Mouse (Mus musculus) megakaryocyte progenitor cell, adult 5-6 weeks (primary cell): ENCODE results near the gene Thrsp. TPM values are rescaled to one million over a fixed set of nuclear protein-coding genes. Genes with fewer than 3 reads are reported as not detected.

Source experiments
- ATAC-seq: replicated peaks from 2 replicates; pipeline ENCODE4 v1.8.0; 2016; ENCODE audit warnings: mild to moderate bottlenecking, moderate TSS enrichment, inconsistent platforms; ENCODE audit not compliant: poor library complexity
- total RNA-seq, 2 experiments: library from RNA; stranded (forward) in 1 of 2; stranded (reverse) in 1 of 2; fragments of 157-497, 149-512 nt in 1 of 2; fragments of 200-1000 nt in 1 of 2; gene quantifications; 2 replicates each; pipeline versions ENCODE4 v1.2.3 to v1.2.4; 2015 to 2017

Gene Thrsp
- total RNA-seq, 2 experiments from 2014 or later, result not detected

DNA sequence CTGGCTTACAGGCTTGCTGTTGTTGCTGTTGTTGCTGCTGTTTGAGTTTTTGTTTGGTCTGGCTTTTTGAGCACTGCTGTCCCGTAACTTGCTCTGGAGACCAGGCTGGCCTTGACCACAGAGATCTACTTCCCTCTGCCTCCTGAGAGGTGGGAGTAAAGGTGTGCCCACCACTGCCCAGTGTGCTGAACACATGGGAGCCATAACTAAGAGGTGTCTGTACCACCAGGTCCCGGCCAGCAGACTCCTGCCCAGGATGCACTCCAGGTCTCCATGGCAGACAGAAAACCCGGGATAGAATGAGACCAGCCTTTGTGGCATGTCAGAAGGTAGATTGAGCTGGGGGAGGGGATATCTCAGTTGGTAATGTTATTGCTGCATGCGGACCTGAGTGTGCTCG lies 1.6 kb upstream of the Thrsp start:
- no peak for ATAC-seq

DNA sequence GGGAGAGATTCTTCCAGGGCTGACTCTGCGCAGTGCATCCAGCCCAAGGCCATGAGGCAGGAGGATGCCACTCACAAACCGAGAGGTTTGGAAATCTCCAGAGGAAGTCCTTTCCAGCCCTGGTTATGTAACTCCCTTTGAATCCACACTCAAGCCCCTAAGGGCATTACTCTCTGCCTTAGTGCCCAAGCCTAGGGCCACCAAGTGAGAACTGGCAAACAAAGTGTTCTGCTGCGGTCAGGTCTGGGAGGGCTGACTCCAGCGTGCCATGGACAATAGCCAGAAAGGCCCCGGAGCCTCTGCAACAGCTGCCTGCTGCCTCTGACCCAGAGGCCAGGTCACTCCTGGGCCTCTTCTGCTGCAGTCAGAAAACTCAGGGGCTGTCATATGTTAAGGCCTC lies 1.2 kb upstream of the Thrsp start:
- ATAC-seq, result peak; percentile 49

DNA sequence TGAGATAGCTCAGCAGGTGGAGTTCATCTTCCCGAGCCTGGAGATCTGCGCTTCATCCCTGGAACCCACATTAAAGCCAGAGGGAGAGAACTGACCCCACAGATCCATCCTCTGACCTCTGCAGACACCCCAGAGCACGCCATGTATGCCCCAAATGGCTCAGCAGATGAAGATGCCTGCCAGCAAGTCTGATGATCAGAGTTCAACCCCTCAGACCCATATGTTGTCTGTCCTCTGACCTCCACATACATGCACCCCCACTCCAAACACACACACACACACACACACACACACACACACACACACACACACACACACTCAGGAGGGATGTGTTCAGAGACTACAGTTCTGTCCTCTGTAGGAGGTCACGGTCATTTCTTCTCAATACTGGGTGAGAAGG lies 1.1 kb downstream of the Thrsp start:
- no peak for ATAC-seq

DNA sequence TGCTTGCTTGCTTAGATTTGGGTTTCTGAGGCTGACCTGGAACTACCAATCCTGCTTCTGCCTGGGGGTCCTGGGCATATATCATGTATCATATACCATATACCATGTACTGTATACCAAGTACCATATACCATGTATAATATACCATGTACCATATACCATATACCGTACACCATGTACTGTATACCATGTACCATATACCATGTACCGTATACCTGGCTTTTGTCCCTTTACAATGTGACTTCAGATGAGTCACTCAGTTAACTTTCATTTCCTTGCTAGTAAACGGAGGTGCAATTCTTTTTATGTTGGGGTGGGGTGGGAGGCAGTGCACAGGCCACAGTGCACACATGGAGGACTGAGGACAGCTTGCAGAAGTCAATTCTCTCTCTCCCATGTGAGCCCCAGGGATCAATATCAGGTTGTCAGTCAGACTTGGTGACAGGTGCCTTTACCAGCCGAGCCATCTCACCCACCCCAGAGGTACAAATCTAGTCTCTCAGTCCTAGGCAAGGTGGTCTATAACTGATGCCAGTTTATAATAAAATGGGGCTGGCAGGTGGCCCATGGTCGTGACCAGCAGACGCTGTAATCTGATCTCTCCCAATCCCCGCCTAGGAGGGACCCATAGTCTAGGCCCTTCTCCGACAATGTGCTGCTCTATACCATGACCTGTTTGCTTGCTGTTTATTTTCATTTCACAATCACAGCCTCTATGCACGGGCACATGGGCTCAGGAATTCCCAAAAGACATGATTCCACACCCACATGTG lies 2.4 kb downstream of the Thrsp start:
- ATAC-seq, result no peak

DNA sequence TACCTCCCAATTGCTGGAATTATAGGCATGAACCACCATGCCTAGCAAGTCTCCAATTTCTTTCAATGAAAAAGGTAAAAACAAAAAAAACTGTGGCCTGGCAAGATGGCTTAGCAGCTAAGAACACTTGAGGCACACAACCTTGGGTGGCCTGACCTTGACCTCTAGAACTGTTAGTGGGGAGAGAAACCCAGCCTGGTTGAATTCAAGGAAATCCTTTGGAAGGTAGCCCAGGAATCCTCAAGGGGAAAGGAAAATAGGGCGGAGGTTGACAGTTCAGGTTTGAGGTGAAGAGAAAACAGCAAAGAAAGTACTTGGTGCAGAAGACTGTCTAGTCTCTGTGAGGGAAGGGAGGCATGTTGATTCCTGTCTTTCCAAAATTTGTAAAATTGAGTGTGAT lies 3.1 kb downstream of the Thrsp start:
- no peak for ATAC-seq

DNA sequence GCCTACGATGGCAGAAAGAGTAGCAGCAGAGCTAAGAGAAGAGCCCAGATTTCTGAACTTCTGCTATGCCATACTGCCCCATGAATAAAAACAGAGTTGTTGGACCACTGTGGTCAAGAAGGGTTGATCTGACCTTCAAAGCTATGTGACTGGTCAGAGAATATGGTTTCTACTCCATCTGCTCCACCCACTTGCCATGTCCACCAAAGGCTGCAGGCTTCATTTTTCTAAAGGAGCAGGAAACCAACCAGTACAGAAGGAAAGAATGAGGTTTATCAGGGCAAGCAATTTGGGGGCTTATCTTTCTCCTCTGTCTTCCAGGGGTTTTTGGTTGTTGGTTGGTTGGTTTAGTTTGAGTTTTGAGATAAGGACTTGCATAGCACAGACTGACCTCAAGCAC lies 3.5 kb downstream of the Thrsp start:
- ATAC-seq, result no peak

DNA sequence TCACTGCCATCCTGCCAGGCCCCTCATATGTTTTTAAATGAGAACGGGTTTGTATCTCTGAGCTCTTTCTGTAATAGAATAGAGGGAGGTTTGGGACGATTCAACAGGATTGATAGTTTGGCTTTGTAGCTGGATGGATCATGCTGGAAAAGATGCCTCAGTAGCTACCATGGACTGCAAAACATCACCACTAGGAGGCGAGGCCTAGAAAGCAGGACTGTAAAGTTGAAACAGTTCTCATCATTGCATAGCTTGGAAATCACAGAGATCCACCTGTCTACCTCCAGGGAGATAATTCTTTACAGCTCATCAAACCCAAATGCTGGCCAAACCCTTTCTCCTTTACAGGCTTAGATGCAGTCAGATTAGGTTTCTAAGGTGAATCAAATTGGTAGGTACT lies 6.0 kb downstream of the Thrsp start:
- ATAC-seq, result peak; percentile 58; the same call in 1 of the 2 replicates

DNA sequence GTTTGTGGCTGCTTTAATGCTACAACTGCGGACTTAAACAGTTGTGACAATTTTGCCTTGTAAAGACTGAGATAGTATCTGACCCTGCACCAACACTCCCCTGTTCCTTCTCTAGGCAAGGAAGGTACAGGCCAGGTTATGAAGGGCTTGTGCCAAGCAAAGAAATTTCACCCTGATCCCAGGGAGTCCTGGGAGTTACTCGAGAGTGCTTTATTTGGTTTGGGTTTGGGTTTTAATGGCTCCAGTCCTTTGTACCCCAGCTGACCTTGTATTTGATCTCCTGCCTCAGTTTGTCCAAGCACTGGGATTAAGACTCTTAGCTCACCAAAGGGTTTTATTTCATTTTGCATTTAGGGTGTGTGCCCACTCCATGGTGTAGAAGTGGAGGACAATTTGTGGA lies 6.4 kb downstream of the Thrsp start:
- ATAC-seq, result no peak

DNA sequence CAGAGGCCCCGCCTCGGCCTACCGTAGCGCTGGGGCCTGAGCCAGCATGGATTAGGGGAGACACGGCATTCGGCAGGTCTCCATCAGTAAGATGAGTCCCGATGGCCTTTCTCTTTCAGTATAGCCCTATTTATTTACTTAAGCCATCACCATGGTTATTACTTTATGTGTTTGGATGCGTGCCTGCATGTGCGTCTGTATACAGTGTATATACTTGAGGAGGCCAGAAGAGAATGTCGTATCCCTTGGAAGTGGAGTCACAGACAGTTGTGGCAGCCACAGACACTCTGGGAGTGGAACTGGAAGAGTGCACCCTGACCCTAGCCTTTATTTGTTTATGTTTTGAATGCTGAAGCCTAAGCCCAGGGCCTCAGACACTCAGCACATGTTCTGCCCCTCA lies 10.4 kb downstream of the Thrsp start:
- ATAC-seq, result no peak

DNA sequence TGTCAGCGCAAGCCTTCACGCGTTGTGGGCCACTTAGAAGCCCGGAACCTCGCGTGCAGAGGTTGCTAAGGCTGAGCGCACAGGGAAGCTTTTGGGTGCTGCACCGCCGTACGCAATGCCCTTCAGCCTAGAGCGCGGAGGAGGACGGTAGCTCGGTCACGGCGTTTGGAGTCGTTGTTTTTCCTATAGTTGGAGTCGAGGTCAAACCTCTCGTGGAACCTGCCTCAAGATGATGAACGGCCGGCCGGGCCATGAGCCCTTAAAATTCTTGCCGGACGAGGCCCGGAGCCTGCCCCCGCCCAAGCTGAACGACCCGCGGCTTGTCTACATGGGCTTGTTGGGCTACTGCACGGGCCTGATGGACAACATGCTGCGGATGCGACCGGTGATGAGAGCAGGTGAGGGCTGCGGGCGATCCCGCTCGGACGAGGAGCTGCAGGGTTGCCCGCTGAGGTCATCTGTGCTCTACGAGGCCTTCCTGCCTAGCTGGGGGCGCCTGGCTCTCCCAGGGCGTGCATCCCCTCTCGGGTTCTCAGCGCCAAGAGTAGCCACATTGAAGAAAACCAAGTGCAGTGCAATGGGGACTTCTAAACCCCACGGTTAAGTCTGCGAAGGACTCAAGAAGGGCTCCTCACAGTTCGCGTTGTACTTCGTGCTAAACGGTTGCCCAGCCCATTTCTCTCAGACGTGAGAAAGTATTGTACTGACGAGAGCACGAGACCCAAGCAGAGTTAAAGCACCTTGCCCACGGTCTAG lies 17.4 kb downstream of the Thrsp start, which contains the start of gene Ndufc2:
TSS of gene Ndufc2 (plus strand) at position 44 of the 756 bp plus-strand sequence.
- peak; percentile 97 for ATAC-seq

DNA sequence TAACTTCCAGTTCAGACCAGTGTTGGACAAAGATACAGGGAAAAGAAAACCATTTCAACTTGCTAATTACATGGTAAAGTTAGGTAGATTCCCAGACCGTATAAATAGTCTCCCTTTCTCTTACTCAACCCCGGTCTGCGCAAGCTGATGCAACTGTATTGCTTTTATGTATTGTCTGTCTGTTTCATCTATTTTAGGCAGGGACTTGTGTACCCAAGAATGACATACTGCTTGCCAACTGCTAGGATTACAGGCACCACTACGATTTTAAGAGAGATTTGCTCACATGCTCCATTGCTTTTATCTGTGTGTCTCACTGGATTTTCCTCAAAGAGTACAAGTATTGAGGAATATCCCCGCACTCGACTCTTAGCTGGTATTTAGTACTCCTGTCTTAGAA lies 18.6 kb downstream of the Thrsp start:
- ATAC-seq, result no peak

DNA sequence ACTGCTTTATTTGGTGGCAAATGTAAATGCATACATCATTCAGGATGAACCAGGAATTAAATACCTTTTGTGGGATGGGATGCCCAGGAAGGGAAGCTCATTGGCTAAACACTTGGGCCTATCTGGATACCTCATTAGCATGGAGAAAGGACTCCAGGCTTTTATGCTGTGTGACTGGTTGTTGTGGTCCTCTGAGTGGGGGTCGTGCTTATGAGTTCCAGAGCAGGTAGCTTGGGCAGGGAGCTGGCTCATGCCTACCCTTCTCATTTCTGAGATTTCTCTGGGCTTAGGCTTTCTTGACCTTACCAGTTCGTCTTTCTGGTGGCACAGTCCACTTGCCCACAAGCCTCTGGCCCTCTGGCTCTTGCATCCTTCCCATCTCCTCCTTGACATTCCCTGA lies 23.2 kb downstream of the Thrsp start:
- ATAC-seq, result no peak

DNA sequence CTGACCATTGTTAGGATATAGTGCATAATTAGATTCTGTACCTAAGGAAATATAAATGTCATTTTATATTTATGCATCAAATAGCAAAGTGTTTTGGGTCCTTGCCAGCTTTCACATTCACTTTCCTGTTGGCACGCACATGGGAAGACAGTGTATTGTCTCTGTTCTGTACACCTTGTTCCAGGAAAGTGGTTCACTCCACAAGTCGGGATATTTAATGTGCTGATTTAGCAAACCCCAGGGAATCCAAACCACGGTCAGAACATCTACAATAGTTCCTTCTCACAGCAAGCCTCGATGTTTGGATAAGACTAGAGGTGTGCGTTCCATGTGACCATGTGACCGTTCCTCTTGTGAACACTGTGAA lies 25.5 kb downstream of the Thrsp start:
- no peak for ATAC-seq

DNA sequence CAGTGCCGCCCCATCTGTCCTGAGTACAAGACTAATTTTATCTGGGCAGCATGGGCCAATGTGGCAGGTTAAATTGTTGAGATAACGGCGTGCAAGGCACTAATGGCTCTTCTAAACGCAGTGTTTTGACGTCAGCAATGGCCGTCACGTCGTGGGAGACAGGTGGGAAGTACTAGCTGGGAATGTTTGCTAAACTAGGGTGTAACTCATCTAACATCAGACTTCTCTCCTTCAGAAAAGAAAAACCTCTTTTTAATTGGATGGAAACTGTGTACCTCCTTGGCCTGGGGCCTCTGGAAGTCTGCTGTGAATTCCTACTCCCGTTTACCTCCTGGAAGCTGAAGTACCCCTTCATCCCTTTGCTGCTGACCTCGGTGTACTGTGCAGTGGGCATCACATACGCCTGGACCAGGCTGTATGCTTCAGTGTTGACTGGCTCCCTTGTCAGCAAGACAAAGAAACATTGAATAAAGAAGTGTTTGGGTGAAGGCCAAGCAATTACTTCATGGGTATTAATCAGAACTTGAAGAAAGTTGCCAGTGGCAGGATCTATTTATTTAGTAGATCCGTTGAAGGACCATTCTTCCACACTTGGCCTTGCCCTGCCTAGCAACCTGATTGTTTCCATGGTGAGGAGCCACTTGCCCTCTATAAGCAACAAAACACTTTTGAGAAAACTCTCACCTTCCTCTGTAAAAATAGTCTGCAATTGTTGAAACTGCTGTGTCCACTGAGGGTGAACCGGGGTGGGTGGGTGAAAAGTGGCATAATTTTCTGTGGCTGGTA lies 26.0 kb downstream of the Thrsp start:
- ATAC-seq, result no peak

DNA sequence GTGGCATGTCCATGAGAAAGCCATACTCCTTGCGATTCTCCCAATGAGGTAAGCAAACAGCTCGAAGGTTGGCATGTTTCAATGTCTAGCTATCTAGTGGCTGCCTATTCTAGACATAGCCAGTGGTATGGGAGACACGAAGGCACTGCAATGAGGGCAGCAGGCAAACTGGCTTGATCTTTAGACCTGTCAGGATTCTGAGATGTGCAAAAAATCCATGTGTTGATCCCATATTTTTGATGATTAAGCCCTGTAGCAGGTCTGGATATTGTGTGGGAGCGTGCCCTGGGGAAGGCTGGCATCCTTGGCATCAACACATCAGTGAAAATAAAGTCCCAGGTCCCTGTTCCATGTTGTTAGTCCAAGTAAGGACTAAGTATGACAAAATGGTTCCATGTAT lies 29.0 kb downstream of the Thrsp start:
- ATAC-seq, result no peak

DNA sequence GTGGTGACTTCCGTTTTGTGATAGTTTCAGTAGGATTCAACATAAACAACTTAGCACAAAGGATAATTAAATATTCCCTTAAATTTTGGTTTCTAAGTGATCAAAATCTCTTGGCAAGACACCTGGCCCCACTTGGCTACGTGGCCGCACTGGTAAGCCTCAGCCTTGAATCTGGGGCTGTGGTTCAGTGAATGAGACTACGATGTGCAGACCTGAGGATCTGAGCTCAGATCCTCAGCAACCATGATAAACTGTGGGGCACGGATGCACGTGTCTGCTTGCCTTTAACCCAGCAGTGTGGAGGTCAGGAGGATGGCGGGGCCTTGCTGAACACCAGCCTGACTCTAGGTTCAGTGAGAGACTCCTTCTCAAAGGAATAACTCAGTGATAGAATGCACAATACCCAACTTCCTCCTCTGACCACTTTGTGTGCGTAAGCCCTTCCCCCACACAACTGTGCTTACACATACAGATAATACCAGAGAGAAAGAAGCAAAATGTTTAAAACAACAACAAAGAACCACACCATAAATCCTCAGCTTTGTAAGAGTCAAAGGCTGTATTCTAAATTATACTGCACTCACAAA lies 29.9 kb downstream of the Thrsp start:
- no peak for ATAC-seq

DNA sequence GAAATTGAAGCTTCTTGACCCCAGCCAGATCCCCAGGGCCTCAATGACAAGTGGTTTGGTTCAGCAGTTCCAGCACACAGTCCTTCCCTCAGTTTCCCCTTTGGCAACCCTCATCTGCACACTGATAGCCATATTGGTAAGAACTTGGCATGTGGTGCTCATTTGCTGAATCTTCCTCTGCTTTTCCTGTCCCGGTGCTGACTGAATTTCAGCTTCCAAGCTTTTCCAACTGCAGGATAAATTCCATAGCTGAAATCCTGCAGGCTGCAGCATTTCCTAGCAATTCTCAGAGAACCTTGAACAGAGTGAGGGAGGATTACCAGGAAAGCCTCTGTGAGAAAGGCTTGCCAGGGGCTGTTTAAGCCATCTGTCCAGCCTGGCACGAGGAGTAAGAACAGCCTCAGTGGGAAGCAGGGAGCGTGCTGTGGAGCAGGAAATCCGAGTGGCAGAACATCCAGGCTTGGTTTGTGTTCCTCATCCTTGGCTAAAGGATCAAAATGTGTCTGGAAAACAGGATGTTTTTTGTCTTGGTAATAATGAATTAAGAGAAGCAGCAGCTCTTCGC lies 30.6 kb downstream of the Thrsp start:
- ATAC-seq, result no peak

DNA sequence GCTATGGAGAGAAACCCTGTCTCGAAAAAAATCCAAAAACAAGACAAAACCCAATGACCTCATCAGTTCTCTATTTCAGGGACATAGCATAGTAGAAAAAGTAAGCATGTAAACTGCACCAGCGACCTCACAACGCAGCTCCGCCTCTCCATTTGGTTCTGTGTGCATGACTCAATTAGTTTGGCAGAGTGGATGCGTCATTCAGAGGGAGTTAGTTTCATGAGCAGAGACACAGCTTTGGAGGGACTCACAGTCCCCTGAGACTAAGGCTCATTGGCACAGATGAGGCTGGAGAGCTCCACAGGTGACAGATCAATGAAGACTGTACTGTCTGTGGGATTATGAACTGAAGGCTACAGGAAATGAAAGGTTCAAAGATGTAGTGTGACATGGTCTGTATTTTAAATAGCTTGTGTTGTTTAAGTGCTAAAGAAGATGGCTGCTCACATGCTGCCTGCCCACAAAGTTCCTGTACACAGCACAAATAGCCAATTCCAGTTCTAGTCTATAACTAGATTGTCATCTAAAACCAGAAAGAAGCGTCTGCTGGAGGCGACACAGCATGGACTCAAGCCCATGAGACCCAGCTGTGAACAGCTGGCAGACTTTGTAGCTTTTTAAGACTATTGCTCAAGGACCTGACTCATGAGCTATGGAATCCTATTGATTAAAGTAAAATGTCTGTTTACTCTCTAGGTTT lies 31.3 kb downstream of the Thrsp start:
- no peak for ATAC-seq

DNA sequence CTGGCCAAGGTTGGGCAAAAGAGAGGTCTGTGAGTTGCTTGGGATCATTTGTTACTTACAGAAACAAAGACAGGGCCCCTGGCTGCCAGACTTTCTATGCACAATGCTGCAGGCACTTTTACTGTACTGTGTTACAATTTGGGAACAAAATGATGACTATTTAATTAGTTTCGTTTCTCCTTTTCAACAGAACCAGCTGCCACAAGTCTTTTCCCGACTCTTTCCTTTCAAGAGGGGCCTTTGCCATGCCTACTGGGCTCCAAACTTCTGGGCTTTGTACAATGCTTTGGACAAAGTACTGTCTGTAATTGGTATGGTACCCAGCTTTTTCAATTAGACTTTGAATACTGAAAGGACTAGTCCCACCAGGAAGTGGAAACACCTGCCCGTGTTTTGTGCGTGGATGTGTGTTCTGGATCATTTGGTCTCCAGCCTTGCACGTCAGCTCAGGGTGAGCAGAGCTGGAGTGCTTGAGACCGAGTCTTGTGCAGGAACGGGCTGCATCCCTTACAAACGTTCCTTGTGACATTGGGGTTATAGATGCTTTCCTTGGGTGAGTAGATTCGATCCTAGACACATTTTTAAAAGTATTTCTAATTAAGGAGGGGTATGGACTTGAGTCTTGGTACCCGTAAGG lies 33.9 kb downstream of the Thrsp start:
- no peak for ATAC-seq

DNA sequence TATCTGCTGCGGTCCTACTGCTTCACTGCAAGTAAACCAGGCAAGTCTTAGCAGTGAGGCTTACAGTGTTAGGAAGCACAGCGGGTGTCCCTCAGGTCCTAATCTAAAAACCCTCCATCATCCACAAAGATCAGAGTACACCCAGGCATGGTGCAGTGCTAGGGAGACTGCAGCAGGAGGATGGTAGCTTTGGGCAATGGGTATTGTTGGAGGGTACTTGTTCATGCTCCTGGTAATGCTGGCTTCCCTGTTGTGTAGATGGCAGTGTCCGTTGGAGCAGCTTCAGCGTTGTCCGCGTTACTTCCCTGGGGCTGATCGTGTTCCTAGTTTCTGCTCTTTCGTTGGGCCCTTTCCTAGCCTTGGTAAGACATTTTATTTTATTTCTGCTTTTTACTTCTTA lies 34.9 kb downstream of the Thrsp start:
- no peak for ATAC-seq
